ENCODE assay signal across 9 mouse cellular contexts in genomic region chr8:124019782-124020181, GRCm38 (mm10). TPM values are rescaled to one million over a fixed set of nuclear protein-coding genes. Genes with fewer than 3 reads are reported as not detected.
DNase-seq lines count a peak whose midpoint lies in the region; ATAC-seq and TF ChIP-seq lines count a peak whose summit lies in the region.
"Had no signal": no experiment of that assay in that cellular context is flagged by ENCODE, and none has a peak within 500 bp of the region (broad histone marks: within the 10 kb centered on the region; RNA-seq: fewer than 3 reads in every experiment).

No protein-coding gene starts in this region.

- H3K36me3 ChIP-seq in forebrain, postnatal 0 days (ENCODE audit: insufficient read depth): peaks cover 5% of the 10 kb centered on the region; the same call in 1 of the 2 replicates
- peaks cover 10% of the 10 kb centered on the region for H3K36me3 ChIP-seq in kidney, embryonic 14.5 days (ENCODE audit: control insufficient read depth, insufficient read depth, low read length)
- peaks cover 4% of the 10 kb centered on the region; the same call in 1 of the 2 replicates for H3K36me3 ChIP-seq in stomach, embryonic 14.5 days (ENCODE audit: control insufficient read depth, insufficient read depth, low read length)

- ATAC-seq in forebrain, postnatal 0 days: no peak
- ATAC-seq in kidney, embryonic 14.5 days (ENCODE audit: low FRiP score, low TSS enrichment): 0 out of 2 replicates have a peak, but pooled peaks have one; percentile 30
- ATAC-seq in megakaryocyte, adult 5-6 weeks (ENCODE audit: poor library complexity, severe bottlenecking): peak; percentile 13
- no peak for ATAC-seq in stomach, embryonic 14.5 days (ENCODE audit: insufficient number of reproducible peaks, insufficient read depth, low FRiP score, low read depth)

- peak overlapping the region; percentile 73 for H3K4me2 ChIP-seq in forebrain, postnatal 0 days (ENCODE audit: low read depth)
- peak overlapping the region; percentile 67 for H3K4me2 ChIP-seq in kidney, embryonic 14.5 days (replicated peaks; ENCODE audit: low read depth, low read length)
- peak overlapping the region; percentile 79 for H3K4me2 ChIP-seq in stomach, embryonic 14.5 days (replicated peaks; ENCODE audit: low read depth, low read length)

- H3K27me3 ChIP-seq in forebrain, postnatal 0 days (ENCODE audit: insufficient read depth, low read length): no peaks in the 10 kb centered on the region
- H3K27me3 ChIP-seq in kidney, embryonic 14.5 days (ENCODE audit: control insufficient read depth, insufficient read depth, low read length): no peaks in the 10 kb centered on the region
- H3K27me3 ChIP-seq in stomach, embryonic 14.5 days (ENCODE audit: control insufficient read depth, insufficient read depth, low read length): no peaks in the 10 kb centered on the region
- H3K27me3 ChIP-seq: Patski had no signal

- no peaks in the 10 kb centered on the region for H3K9me3 ChIP-seq in forebrain, postnatal 0 days (ENCODE audit: low read length)
- no peaks in the 10 kb centered on the region for H3K9me3 ChIP-seq in kidney, embryonic 14.5 days (ENCODE audit: control insufficient read depth, low read length)
- no peaks in the 10 kb centered on the region for H3K9me3 ChIP-seq in stomach, embryonic 14.5 days (ENCODE audit: control insufficient read depth, low read depth, low read length)

- peak; percentile 21 for DNase-seq in adrenal gland, postnatal 10 days
- no peak for DNase-seq in adrenal gland, adult 18-20 months (ENCODE audit: low spot score in 2 of 2)
- peak; percentile 11 for DNase-seq in brain, embryonic 14.5 days (ENCODE audit: low read depth)
- no peak for DNase-seq in forebrain, postnatal 0 days
- no peak for DNase-seq in adrenal gland, postnatal 4 days (ENCODE audit: low spot score in 2 of 2)

- H3K4me1 ChIP-seq in forebrain, postnatal 0 days (ENCODE audit: insufficient read depth): peaks cover 9% of the 10 kb centered on the region; the same call in 1 of the 2 replicates
- peaks cover 14% of the 10 kb centered on the region for H3K4me1 ChIP-seq in kidney, embryonic 14.5 days (ENCODE audit: control insufficient read depth, insufficient read depth, low read length)
- peaks cover 19% of the 10 kb centered on the region for H3K4me1 ChIP-seq in stomach, embryonic 14.5 days (ENCODE audit: control insufficient read depth, insufficient read depth, low read length)

- TF ChIP-seq POLR2A in brain, embryonic 14.5 days (IDR thresholded peaks at IDR 0.05; ENCODE audit: borderline replicate concordance, extremely low read depth, insufficient read depth, insufficient read length, poor library complexity, severe bottlenecking): no peak

- TF ChIP-seq CTCF in brain, embryonic 14.5 days (IDR thresholded peaks at IDR 0.05; ENCODE audit: borderline replicate concordance, extremely low read depth, insufficient read depth, insufficient read length): no peak
- TF ChIP-seq CTCF in forebrain, postnatal 0 days (IDR thresholded peaks at IDR 0.05; ENCODE audit: low read depth): no peak

- peak overlapping the region; percentile 63; the same call in 1 of the 2 replicates for H3K4me3 ChIP-seq in forebrain, postnatal 0 days (ENCODE audit: low read depth, low read length)
- peak overlapping the region; percentile 73 for H3K4me3 ChIP-seq in kidney, embryonic 14.5 days (ENCODE audit: low read length)
- H3K4me3 ChIP-seq in stomach, embryonic 14.5 days (ENCODE audit: low read depth, low read length): peak overlapping the region; percentile 86

- no peak overlapping the region for H3K27ac ChIP-seq in forebrain, postnatal 0 days (ENCODE audit: low read depth, low read length)
- no peak overlapping the region for H3K27ac ChIP-seq in kidney, embryonic 14.5 days (ENCODE audit: low read depth, low read length)
- 0 out of 2 replicates have a peak overlapping the region, but pooled peaks have one; percentile 39 for H3K27ac ChIP-seq in stomach, embryonic 14.5 days (ENCODE audit: low read length)

- H3K9ac ChIP-seq in forebrain, postnatal 0 days: peak overlapping the region; percentile 59; the same call in 1 of the 2 replicates
- H3K9ac ChIP-seq in kidney, embryonic 14.5 days (ENCODE audit: low read depth, low read length): peak overlapping the region; percentile 93; the same call in 1 of the 2 replicates
- peak overlapping the region; percentile 87; the same call in 1 of the 2 replicates for H3K9ac ChIP-seq in stomach, embryonic 14.5 days (replicated peaks; ENCODE audit: low read depth, low read length)

- 35% methylated on average over 13 of the region's 13 CpGs for WGBS in forebrain, postnatal 0 days
- WGBS in kidney, embryonic 14.5 days: 29% methylated on average over 13 of the region's 13 CpGs
- 23% methylated on average over 13 of the region's 13 CpGs for WGBS in stomach, embryonic 14.5 days

RNA-seq across cellular contexts. Expression of gene Taf5l, which starts 1.4 kb away (rescaled TPM):
- 10 to 100 TPM; 26.5 to 26.8 TPM for total RNA-seq in adrenal gland, postnatal 10 days (2021)
- total RNA-seq in adrenal gland, adult 18-20 months (2021): 10 to 100 TPM; 22.3 to 22.7 TPM
- polyA plus RNA-seq in brain, embryonic 14.5 days (2012; rRNA removed): 27.9 and 34.1 TPM in 2 replicates
- 33.3 and 39.8 TPM in 2 replicates for total RNA-seq in forebrain, postnatal 0 days (2014; rRNA removed)
- polyA plus RNA-seq in forebrain, postnatal 0 days (2015; fragmentation: Nextera tagmentation; extraction: Ambion mirVana): 24.4 and 26.7 TPM in 2 replicates
- polyA plus RNA-seq in kidney, embryonic 14.5 days (2014; fragmentation: Nextera tagmentation; extraction: Ambion mirVana): 29.6 and 53.3 TPM in 2 replicates
- 14.5 and 15.3 TPM in 2 replicates for total RNA-seq in megakaryocyte, adult 5-6 weeks (2015)
- 14.6 and 19.6 TPM in 2 replicates for total RNA-seq in megakaryocyte, adult 5-6 weeks (2017)
- polyA plus RNA-seq in stomach, embryonic 14.5 days (2014; fragmentation: Nextera tagmentation; extraction: Ambion mirVana): 43.8 and 50.4 TPM in 2 replicates
- total RNA-seq in adrenal gland, postnatal 4 days (2021): 10 to 100 TPM; 33.7 to 34.4 TPM

RNA-seq across cellular contexts. Expression of gene Urb2, which starts 1.5 kb away (rescaled TPM):
- total RNA-seq in adrenal gland, postnatal 10 days (2021): 10 to 100 TPM; 10.5 to 12.3 TPM
- 10 to 100 TPM; 12.3 to 14.7 TPM for total RNA-seq in adrenal gland, adult 18-20 months (2021)
- polyA plus RNA-seq in brain, embryonic 14.5 days (2012; rRNA removed): 8.3 and 9.6 TPM in 2 replicates
- 12.7 and 14.8 TPM in 2 replicates for total RNA-seq in forebrain, postnatal 0 days (2014; rRNA removed)
- 1.2 and 1.8 TPM in 2 replicates for polyA plus RNA-seq in forebrain, postnatal 0 days (2015; fragmentation: Nextera tagmentation; extraction: Ambion mirVana)
- polyA plus RNA-seq in kidney, embryonic 14.5 days (2014; fragmentation: Nextera tagmentation; extraction: Ambion mirVana): 4.8 and 10.2 TPM in 2 replicates
- total RNA-seq in megakaryocyte, adult 5-6 weeks (2015): 5.5 and 6.6 TPM in 2 replicates
- total RNA-seq in megakaryocyte, adult 5-6 weeks (2017): 4.2 and 5.4 TPM in 2 replicates
- polyA plus RNA-seq in stomach, embryonic 14.5 days (2014; fragmentation: Nextera tagmentation; extraction: Ambion mirVana): 7.3 and 8.0 TPM in 2 replicates
- 10 to 100 TPM; 14.1 to 14.3 TPM for total RNA-seq in adrenal gland, postnatal 4 days (2021)

RNA-seq across cellular contexts. Expression of gene Abcb10, which starts 36.9 kb away (rescaled TPM):
- total RNA-seq in adrenal gland, postnatal 10 days (2021): 10 to 100 TPM; 18.9 to 25.4 TPM
- total RNA-seq in adrenal gland, adult 18-20 months (2021): 10 to 100 TPM; 12.8 to 16.8 TPM
- polyA plus RNA-seq in brain, embryonic 14.5 days (2012; rRNA removed): 16.0 and 19.5 TPM in 2 replicates
- total RNA-seq in forebrain, postnatal 0 days (2014; rRNA removed): 33.7 and 35.4 TPM in 2 replicates
- polyA plus RNA-seq in forebrain, postnatal 0 days (2015; fragmentation: Nextera tagmentation; extraction: Ambion mirVana): 8.3 and 10.4 TPM in 2 replicates
- polyA plus RNA-seq in kidney, embryonic 14.5 days (2014; fragmentation: Nextera tagmentation; extraction: Ambion mirVana): 9.1 and 17.1 TPM in 2 replicates
- 5.0 and 7.5 TPM in 2 replicates for total RNA-seq in megakaryocyte, adult 5-6 weeks (2015)
- total RNA-seq in megakaryocyte, adult 5-6 weeks (2017): 8.5 and 9.0 TPM in 2 replicates
- 23.8 and 24.5 TPM in 2 replicates for polyA plus RNA-seq in stomach, embryonic 14.5 days (2014; fragmentation: Nextera tagmentation; extraction: Ambion mirVana)
- 10 to 100 TPM; 19.4 to 24.5 TPM for total RNA-seq in adrenal gland, postnatal 4 days (2021)

Comparison
In these comparisons a context has a peak if more than half of its experiments do, and no peak if none do; other contexts are left out.
1. DNase-seq: peak in adrenal gland, postnatal 10 days (single experiment) and brain, embryonic 14.5 days (single experiment); none in adrenal gland, adult 18-20 months (0 of 2), forebrain, postnatal 0 days (single experiment) and adrenal gland, postnatal 4 days (0 of 2).
2. ATAC-seq: peak in kidney, embryonic 14.5 days (single experiment) and megakaryocyte, adult 5-6 weeks (single experiment); none in forebrain, postnatal 0 days (single experiment) and stomach, embryonic 14.5 days (single experiment).
3. Peak in every context shown above with its lines, with median percentiles within 50 percentile points of each other: H3K4me2 ChIP-seq, H3K4me3 ChIP-seq and H3K9ac ChIP-seq.